Mouse (Mus musculus): Measurements from ENCODE around the gene Pde8a.

- TF ChIP-seq GATA1 (IDR thresholded peaks at IDR 0.05; ENCODE audit: borderline replicate concordance, low read length): no peak
- TF ChIP-seq FLI1 (IDR thresholded peaks at IDR 0.05; ENCODE audit: low read length): no peak
These were observed 49.0 kb upstream of the Pde8a start for GRCm38 (mm10) chr7:81164411-81164810.

All from megakaryocyte, embryonic 14.5 days (primary cell).